Mouse (Mus musculus) olfactory bulb, adult 2 months (tissue): Measurements from ENCODE around the gene Itga5.
"Not testable (repeated sequence)": the region's sequence is repeated elsewhere in the genome, so short reads cannot be mapped to it uniquely, and the experiment has no call there.

Source experiments
- CTCF ChIP-seq: fragments of 200-500 bp; IDR thresholded peaks from 2 replicates; pipeline ENCODE4 v1.5.1; 2012; ENCODE audit warnings: low read depth, mild to moderate bottlenecking, low read length, moderate library complexity; ENCODE audit not compliant: insufficient read depth
- POLR2A ChIP-seq: fragments of 200-500 bp; IDR thresholded peaks from 2 replicates; pipeline ENCODE4 v1.6.1; 2012; ENCODE audit warnings: mild to moderate bottlenecking, low read depth, low read length, moderate library complexity; ENCODE audit not compliant: insufficient read depth

GRCm38 (mm10) chr15:103405586-103405985 is 39.0 kb upstream of the Itga5 start:
- TF ChIP-seq CTCF, POLR2A: not testable (repeated sequence)
